Mouse (Mus musculus): ENCODE data around the gene Creg2.
"Not testable (repeated sequence)": the region's sequence is repeated elsewhere in the genome, so short reads cannot be mapped to it uniquely, and the experiment has no call there.

Creg2 gene

DNA sequence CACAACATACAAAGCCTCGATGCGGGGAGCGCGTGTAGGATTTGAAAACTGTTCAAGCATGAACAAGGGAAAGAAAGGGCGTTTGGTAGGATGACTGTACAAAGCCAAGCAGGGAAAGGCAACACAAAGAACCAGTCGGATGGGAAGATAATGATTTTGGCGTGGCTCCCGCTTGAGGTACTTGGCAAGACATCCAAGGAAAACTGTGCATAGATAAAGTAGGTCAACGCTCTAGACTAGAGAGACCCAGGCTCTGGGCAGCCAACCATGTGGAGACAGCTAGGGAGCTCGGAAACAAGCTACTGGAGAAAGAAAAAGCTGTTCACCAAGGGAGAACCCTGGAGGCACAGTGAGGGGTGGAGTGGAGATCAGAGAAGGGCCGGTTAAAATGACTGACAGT, 52.5 kb downstream of the Creg2 start:
- no peak for DNase-seq (ENCODE audit: low read depth, low spot score)

DNA sequence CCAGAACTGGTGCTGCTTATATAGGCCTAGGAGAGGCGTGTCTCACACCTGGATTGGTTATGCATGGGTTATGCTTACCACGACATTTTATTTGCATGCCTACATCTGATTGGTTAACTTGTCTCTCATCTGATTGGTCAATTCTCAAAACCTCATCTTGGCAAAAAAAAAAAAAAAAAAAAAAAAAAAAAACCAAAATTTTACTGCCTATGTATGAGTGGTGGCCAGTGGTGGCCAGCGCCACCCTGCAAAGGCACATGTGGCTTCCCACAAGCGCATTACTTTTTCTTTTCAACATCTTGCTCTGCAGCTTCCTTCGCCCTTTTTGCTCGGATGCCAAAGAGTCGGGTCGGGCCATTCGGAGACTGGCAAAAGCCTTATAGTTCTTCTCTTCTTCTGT, 54.1 kb downstream of the Creg2 start:
- not testable (repeated sequence) for DNase-seq (ENCODE audit: low read depth, low spot score)

DNA sequence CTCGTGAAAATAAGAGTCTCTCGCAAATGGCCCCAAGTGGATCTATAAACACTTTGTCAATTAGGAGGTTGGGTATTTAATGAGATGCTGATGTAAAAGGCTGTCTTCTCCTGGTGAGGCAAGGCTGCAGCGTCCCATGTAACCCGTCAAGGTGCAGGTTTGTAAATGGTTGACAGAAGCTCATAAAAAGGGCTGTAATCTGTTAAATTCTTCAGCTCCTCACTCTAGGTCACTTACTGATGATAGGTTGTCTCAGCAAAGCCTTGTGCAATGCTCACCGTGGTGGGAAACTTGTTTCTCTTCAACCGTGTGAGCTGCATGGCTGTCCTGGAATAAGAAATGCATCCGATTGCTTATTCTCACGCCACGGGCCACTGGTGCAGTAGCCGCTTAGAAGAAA, 57.4 kb downstream of the Creg2 start:
- no peak for DNase-seq (ENCODE audit: low read depth, low spot score)

DNA sequence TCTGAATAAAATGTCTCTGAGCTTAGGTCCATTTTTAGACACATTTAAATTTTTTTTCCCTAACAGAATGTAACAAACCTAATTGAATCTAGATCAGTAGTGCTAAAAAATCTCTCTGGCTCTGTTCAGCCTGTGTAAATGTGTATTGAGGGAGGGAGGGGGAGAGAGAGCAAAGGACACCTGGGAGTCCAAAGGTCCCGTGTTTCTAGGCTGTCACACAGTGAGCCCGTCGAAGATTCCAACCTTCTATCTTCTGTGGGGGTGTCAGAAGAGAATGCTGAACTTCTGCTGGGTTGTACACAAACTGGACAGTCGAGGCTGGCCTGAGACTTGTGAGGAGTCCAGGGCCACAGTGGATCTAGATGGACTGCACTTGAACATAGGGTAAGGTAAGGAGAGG, 59.2 kb downstream of the Creg2 start:
- DNase-seq (ENCODE audit: low read depth, low spot score): no peak

DNA sequence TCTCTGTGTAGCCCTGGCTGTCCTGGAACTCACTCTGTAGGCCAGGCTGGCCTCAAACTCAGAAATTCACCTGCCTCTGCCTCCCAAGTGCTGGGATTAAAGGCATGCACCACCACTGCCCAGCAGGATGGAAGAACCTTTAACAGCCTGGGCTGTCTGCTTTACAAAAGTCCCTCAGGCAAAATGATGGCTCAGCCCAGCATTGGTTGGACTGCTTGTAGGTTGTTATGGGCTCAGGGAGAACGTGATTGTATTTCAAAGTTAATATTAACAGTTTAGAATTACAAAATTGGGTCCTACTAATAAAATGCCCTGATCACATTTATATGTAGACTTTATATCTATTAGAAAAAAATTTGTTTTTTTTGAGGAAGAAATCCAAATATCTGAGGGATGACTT, 59.7 kb downstream of the Creg2 start:
- not testable (repeated sequence) for DNase-seq (ENCODE audit: low read depth, low spot score)

DNA sequence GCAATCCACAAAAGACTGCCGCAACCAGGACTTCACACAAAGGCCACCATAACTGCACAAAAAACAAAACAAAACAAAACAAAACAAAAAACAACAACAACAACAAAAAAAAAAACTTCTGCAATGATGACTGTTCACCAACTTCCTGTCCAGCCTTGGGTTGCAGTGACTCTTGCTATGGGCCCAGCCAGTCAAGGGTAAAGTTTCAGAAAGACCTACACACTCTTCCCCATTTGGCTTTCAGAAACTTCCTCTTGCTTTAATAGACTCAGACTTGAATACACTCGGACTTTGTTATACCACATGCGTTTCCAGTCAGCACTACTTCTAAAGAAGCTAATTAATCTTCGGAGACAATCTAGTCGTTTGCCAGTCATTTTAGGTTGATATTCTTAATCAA, 61.1 kb downstream of the Creg2 start:
- DNase-seq (ENCODE audit: low read depth, low spot score): no peak

DNA sequence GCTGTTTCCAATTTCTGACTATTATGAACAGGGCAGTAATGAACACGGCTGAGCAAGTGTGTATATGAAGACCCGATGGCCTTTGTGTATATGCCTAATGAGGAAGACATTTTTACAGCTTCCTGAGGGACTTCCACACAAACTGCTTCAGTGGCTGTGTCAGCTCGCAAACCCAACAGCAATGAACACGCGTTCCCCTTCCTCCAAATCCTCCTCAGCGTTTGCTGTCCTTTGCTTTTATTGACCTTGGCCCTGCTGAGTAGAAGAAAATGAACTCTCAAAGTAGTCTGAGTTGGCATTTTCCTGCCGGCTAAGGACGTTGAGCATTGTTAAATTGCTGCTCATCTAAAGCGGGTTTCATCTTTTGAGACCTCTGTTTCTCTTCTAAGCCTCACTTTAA, 65.9 kb downstream of the Creg2 start:
- no peak for DNase-seq (ENCODE audit: low read depth, low spot score)

DNA sequence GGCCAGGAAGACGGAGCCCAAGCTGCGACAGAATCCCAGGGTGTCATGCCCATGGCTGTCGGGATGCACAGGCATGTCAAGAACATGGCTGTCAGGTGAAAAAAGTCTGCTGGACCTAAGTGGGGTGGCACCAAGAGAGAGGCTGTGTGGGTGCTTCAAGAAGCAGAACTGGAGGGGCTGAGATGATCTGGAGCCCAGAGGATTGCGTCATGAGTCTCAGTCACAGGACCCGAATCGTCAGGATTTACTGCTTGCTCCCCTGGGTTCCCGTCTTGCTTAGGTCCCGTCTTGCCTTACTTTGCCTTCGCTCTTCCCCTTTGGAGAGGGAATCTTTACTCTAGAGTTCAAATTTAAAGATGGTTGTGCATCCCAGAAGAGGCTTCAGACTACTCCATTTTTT, 68.1 kb downstream of the Creg2 start:
- no peak for DNase-seq (ENCODE audit: low read depth, low spot score)

DNA sequence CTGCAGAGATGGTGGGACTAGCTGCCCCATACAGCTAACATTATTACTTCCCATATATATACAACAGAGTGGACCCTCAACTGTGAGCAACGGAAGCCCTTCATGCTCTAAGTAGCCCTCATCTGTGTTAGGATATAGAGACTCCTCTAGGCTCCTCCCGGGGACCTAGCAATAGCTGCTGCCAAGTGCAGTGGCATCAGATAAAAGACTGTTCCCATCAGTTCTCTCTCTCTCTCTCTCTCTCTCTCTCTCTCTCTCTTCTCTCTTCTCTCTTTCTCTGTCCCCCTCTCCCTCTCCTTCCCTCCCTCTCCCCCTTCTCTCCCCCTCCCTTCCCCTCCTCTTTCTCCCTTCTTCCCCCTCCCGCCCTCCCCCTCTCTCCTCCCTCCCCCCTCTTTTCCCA, 70.1 kb downstream of the Creg2 start:
- DNase-seq (ENCODE audit: low read depth, low spot score): no peak

DNA sequence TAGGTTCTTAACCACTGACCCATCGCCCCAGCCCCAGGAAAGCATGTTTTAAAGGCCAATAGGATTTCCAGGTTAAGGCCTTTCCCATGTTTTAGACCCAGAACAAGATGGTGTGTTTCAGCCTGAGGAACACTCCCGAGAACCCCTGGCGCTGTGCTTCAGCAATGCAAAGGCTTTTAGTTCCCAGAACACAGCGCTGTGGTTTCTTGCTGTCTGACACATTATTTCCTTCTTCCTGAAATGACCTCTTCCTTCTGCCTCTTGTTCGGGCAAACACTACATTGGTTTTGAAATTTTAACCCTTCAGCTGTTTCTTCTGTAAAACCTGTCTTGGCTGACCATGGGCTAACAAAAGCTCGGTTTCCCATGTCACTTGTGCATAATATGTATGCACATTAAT, 72.1 kb downstream of the Creg2 start:
- DNase-seq (ENCODE audit: low read depth, low spot score): no peak

DNA sequence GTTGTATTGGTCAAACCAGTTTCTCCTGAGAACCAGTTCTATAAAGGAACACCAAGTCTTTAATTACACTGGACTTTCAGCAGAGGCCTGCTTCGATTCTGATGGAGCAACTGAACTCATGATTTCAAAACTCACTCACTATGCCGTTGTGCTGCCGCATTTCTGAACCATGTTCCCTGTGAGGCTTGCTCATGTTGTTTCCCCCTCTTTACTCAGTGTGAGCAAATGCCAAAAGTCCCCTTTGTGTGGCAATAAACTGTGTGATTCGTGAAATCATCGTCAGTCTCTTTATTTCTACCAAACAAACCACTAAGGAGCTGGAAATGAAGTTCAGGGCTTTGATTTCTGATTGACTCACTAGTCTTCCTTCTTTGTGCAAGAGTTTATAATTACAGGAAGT, 72.8 kb downstream of the Creg2 start:
- no peak for DNase-seq (ENCODE audit: low read depth, low spot score)

DNA sequence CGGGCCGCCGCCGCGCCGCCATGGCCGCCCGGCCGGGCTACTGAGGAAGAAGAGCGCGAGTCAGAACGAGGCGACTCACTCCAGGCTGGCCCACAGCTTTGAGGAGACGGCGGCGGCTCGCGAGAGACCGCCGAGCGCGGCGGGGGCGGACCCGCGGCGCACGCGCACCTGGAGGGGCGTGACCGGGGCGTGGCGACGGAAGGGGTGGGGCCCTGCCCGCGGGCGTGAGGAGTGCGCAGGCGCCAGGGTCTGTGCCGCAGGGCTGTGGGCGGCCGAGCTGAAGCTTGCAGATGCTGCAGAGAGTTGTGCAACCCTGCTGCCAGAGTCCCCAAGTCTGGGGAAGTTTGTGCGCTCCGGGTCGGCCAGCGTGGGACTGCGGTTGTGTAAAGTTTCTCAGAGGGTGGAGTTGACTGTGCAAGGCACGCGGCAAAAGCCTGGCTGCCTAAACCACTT, 74.0 kb downstream of the Creg2 start, which contains the start of gene Rnf149:
Rnf149 (minus strand) TSS at position 153 of the 453 bp plus-strand sequence.
- peak; percentile 65 for DNase-seq (ENCODE audit: low read depth, low spot score)

DNA sequence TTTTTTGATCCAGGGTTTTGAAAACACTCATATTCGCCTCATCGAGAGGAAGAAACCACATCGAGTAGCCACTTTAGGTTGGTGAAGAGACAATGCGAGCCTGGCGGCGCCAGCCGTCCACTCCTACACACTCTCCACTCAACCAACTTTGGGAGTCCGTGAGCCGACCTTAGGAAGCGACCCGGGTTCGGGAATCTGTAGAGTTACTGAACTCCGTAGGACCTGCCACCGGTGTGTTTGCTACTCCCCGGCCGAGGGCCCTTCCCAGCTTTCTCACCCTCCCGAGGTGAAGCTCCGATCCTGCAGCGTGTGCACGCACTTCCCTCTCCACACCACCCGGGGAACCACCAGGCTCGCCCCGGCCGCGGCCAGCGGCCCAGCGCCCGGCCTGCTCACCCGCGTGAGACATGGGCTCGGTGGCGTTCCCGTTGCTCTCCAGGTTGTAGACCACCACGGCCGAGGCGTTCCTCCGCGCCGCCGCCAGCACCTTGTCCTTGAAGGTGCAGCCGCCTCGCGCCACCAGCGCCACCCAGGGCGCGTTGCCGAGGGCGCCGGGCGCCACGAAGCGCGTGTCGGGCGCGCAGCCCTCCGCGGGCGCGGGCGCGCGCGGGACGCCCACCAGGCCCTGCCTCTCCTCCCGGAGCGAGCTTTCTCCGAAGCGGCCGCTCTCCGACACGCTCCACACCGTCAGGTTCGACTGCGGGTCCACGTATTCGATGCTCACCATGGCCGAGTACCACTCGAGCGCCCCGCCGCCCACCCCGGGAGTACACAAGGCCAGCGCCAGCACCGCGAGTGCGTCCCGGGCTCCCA, 74.6 kb downstream of the Creg2 start:
- no peak for DNase-seq (ENCODE audit: low read depth, low spot score)

DNA sequence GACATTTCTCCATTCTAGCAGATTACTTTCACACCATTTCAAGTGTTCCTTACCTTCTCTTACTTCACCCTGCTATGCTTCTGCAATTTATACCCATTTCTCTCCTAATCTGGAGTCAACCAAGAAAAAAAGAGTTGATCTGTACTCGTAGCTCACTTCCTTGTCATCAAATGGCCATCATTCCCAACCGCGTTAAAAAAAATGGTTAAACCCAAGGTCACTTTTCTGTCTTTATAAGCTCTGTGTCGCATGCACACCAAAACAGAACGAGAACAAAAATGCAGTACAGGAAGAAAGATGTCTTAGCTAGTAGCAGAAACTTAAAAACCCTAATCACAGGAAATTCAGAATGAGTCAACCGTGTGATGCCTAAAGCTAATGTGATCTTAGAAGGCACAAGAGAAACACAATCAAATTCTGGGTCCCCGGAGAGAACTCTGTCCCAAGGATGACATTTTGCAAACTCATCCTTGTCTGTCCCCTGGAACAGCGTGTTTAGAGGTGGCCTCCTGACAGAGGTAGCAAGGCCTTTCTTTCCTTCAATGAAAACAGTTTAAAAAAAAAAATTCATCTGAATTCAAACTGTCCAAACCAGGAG, 75.4 kb downstream of the Creg2 start:
- DNase-seq (ENCODE audit: low read depth, low spot score): peak; percentile 39

DNA sequence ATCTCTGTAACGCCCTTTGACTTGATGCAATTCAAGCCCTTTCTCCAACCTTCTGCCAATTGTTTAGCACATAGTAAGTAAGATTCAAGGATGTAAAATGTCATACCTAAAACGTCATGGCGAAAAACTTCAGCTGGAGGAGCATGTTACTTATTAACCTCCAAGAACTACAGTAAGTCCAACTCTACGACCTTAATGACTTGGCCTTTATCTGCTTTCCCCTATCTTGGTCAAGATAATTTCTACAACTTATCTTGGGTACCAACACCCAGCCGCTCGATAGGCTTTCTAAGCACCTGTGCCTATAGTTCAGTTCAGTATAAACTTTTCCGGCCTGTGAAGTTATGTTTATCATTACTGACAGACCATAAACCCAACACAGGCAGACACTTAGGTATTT, 77.4 kb downstream of the Creg2 start:
- no peak for DNase-seq (ENCODE audit: low read depth, low spot score)

DNA sequence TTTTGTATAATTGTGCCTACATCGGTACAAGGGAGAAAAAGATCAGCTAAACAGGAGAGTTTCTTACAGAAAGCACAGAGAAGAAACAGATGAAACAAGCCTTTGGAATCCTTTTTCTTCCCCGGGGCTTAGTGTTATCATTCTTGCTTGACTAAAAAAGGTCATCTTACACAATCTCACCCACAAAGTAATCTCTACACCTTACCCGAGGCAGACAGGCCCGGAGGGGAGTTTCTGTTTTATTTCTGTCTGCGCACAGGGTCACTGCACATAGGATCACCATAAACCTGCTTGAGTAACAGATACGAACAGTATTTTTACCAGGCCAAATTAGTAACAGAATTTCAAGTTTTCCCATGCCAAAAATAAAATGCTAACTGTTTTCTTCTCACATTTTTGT, 79.6 kb downstream of the Creg2 start:
- DNase-seq (ENCODE audit: low read depth, low spot score): no peak
